Mouse (Mus musculus) E14TG2a.4 (cell line): ENCODE measurements around the gene Csf2.

Source experiments
- CTCF ChIP-seq: conservative IDR thresholded peaks from 2 replicates; pipeline ENCODE4 v1.5.1; 2014; ENCODE audit warnings: low read length
- NANOG ChIP-seq: IDR thresholded peaks from 2 replicates; pipeline ENCODE4 v1.6.1; 2014; ENCODE audit warnings: borderline replicate concordance, low read length, mixed read lengths
- POU5F1 ChIP-seq: IDR thresholded peaks from 2 replicates; pipeline ENCODE4 v1.6.1; 2014; ENCODE audit warnings: low read length, borderline replicate concordance

DNA sequence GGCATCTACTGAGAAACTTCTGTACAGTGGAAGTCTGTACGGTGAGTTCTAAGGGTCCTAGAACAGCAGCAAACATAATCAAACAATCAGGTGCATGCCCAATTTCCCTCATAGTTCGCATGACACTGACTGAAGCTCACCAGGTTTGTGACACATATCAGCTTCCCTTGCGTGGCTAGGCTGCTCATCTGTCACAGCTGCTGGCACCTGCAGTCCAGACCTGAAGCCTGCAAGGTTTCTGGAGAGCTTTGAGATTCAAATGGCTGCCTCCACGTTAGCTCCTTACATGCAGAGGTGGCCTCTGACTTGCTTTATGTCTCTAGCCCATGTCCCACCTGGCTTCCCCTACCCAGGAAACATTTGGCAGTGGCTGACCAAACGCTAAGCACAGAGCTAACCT is 35.8 kb downstream of the Csf2 start:
- TF ChIP-seq CTCF (no peak), POU5F1 (no peak), NANOG (no peak)
